Mouse (Mus musculus) liver, embryonic 15.5 days (tissue): ENCODE results near the gene Higd1c. TPM values are rescaled to one million over a fixed set of nuclear protein-coding genes. Genes with fewer than 3 reads are reported as not detected.
"Not testable (repeated sequence)": the region's sequence is repeated elsewhere in the genome, so short reads cannot be mapped to it uniquely, and the experiment has no call there.

Experiments used
- ATAC-seq: fragments of 200-750 bp; cut with Nextera tagmentation; 2 replicates; pipeline ENCODE4 v1.8.0; 2017; ENCODE audit warnings: moderate number of reproducible peaks, mild to moderate bottlenecking, moderate library complexity; ENCODE audit not compliant: insufficient read depth
- H3K27ac ChIP-seq: fragments of 300-500 bp; sonication (generic); replicated peaks from 2 replicates; pipeline ENCODE4 v1.5.1; 2015; ENCODE audit warnings: mild to moderate bottlenecking, inconsistent platforms
- H3K27me3 ChIP-seq: fragments of 300-500 bp; sonication (generic); 2 replicates; pipeline ENCODE4 v1.6.1; 2015; ENCODE audit warnings: mild to moderate bottlenecking, inconsistent platforms
- H3K36me3 ChIP-seq: fragments of 300-500 bp; sonication (generic); replicated peaks from 2 replicates; pipeline ENCODE4 v1.6.1; 2015; ENCODE audit warnings: moderate library complexity, mild to moderate bottlenecking, inconsistent platforms
- H3K4me1 ChIP-seq: fragments of 300-500 bp; sonication (generic); replicated peaks from 2 replicates; pipeline ENCODE4 v1.6.1; 2015; ENCODE audit warnings: inconsistent platforms
- H3K4me2 ChIP-seq: fragments of 300-500 bp; sonication (generic); 2 replicates; pipeline ENCODE4 v1.6.1; 2015; ENCODE audit warnings: moderate library complexity, mild to moderate bottlenecking, inconsistent platforms
- H3K4me3 ChIP-seq: fragments of 300-500 bp; sonication (generic); replicated peaks from 2 replicates; pipeline ENCODE4 v1.5.1; 2015; ENCODE audit warnings: mild to moderate bottlenecking, inconsistent platforms
- H3K9ac ChIP-seq: fragments of 300-500 bp; sonication (generic); 2 replicates; pipeline ENCODE4 v1.6.1; 2015; ENCODE audit warnings: moderate library complexity, mild to moderate bottlenecking, inconsistent platforms
- H3K9me3 ChIP-seq: fragments of 300-500 bp; sonication (generic); replicated peaks from 2 replicates; pipeline ENCODE4 v1.6.1; 2016; ENCODE audit warnings: inconsistent platforms
- WGBS: fragments of 180-500 bp; shearing (Covaris S2); methylation state at CpG from one replicate; pipeline ENCODE4 v1.1.7; 2015; ENCODE audit warnings: mixed read lengths; ENCODE audit not compliant: insufficient replicate concordance; 5-methylcytosine and 5-hydroxymethylcytosine counted together
- polyA plus RNA-seq: library from polyadenylated mRNA; unstranded; fragments of >200 nt; fragmentation: Nextera tagmentation; extraction: Ambion mirVana; gene quantifications from 2 replicates; pipeline ENCODE4 v1.2.1, GENCODE M21; 2015

Gene Higd1c
- polyA plus RNA-seq = not detected in 2 replicates

DNA sequence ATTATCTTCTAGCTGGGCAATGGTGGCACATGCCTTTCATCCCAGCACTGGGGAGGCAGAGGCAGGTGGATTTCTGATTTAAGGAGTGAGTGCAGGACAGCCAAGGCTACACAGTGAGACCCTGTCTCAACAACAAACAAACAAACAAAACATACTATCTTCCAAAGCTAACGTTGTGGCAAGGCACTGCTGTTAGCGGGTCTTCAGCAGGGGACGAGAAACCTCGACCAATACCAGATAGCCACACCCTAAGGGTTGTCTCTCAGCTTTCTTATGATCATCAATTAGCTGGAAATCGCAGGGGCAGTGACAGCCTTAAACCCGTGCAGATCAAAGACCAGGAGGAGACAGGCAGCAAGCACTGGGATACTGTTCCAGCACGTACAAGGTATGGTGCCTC lies at the start of gene Higd1c:
TSS of gene Higd1c (plus strand) at position 301 of the 400 bp plus-strand sequence.
- H3K4me1 ChIP-seq = no peaks in the 10 kb centered on the region
- H3K4me3 ChIP-seq = no peak within 1 kb of the TSS
- no peak within 1 kb of the TSS for H3K9ac ChIP-seq
- no peak within 1 kb of the TSS for H3K27ac ChIP-seq
- no peak for ATAC-seq
- no peaks in the 10 kb centered on the region for H3K36me3 ChIP-seq
- no peaks in the 10 kb centered on the region for H3K9me3 ChIP-seq
- H3K4me2 ChIP-seq = no peak within 1 kb of the TSS
- no peaks in the 10 kb centered on the region for H3K27me3 ChIP-seq
- WGBS = 55% methylated on average over 7 of the region's 7 CpGs

DNA sequence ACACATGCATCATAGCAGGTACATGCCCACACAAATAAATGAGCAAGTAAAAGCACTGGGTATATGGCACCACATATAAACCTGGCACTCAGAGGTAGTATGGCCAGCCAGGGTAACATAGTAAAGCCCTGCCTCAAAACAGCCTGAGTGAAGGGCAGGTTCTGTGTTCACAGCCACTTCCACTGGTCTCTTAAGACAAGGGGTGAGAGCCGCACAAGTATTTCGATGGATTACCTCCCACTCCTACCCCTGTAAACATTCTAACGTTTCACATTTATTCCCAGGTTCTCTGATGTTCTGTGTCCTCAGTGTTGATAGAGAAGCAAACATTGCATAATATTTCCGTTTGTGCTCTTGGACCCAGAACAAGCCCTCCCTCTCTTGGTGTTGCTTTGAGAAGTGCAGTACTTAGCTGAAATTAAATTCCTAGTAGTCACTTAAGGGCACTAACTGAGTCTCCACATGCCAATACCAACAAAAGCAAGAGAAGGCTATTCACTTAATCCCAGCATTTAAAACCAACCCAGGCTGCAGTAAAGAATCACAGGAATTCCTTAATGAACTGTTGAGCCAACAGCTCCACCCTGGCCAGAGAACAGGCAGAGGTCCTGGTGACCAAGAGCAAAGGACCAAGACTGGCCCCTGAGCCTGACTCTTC lies 46.2 kb upstream of the Higd1c start:
- H3K4me1 ChIP-seq, H3K27me3 ChIP-seq, H3K4me3 ChIP-seq, H3K9me3 ChIP-seq, H3K4me2 ChIP-seq, H3K9ac ChIP-seq: not testable (repeated sequence)
- peak overlapping the region; percentile 14 for H3K27ac ChIP-seq
- peak; percentile 54; the same call in 1 of the 2 replicates for ATAC-seq
- peaks cover 12% of the 10 kb centered on the region; the same call in 1 of the 2 replicates for H3K36me3 ChIP-seq
- WGBS = 60% methylated on average over 4 of the region's 4 CpGs

GRCm38 (mm10) chr15:100319884-100320283 lies 44.5 kb upstream of the Higd1c start:
- Histone ChIP-seq H3K9me3 (no peaks in the 10 kb centered on the region), H3K27me3 (no peaks in the 10 kb centered on the region), H3K4me3 (no peak overlapping the region), H3K9ac (no peak overlapping the region), H3K27ac (no peak overlapping the region), H3K4me1 (peaks cover 16% of the 10 kb centered on the region), H3K36me3 (no peaks in the 10 kb centered on the region), H3K4me2 (no peak overlapping the region)
- 50% methylated on average over 1 of the region's 1 CpGs for WGBS
- ATAC-seq = no peak

DNA sequence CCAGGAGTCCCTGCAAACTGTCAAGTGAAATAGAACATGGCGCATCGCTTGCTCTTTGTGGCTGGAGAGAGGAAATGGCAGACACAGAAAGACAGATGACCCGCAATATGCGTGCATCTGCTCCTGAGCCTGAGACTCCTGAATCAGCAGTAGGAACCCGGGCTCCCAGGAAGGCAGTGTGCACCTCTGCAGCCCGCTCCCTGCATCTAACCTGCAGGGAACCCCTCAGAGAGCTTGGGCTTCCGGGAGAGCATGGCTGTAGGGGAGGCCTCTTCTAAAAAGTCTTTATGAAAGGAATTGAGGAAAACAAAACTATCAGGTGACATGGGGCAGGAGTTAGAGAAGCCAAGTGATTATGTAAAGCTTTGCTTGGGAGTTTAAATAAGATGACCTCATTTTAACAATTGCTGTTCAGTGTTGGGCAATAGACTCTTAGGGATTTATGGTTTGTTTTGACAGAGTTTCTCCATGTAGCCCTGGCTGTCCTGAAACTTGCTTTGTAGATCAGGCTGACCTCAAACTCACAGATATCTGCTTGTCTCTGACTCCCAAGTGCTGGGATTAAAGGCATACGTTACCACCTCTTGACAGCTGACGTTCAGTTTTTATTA lies 43.9 kb upstream of the Higd1c start:
- no peak for ATAC-seq
- Histone ChIP-seq H3K36me3 (no peaks in the 10 kb centered on the region), H3K27me3 (no peaks in the 10 kb centered on the region), H3K9me3 (no peaks in the 10 kb centered on the region), H3K4me3 (no peak overlapping the region), H3K9ac (no peak overlapping the region), H3K4me2 (no peak overlapping the region), H3K4me1 (peaks cover 16% of the 10 kb centered on the region), H3K27ac (0 out of 2 replicates have a peak overlapping the region, but pooled peaks have one; percentile 15)
- WGBS = 56% methylated on average over 9 of the region's 9 CpGs

DNA sequence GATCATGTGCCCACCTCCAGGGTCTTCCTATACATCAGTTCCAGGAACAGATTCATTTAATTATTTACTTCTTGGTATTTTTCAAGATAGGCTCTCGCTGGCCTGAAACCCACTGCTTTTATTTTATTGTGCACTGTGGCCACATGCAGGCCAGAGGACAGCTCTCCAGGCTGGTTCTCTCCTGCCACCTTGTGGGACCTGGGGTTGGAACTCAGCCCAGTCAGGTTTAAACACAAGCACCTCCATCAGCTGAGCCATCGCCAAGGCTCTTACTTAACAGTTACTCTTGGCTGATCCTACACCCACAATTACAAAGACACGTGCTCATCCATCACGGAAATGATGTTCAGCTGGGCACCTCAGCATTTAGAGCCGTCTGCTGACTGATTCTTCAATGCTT lies 43.2 kb upstream of the Higd1c start:
- no peak overlapping the region for H3K9ac ChIP-seq
- no peak overlapping the region for H3K4me2 ChIP-seq
- no peaks in the 10 kb centered on the region for H3K9me3 ChIP-seq
- H3K4me1 ChIP-seq = peaks cover 16% of the 10 kb centered on the region
- no peaks in the 10 kb centered on the region for H3K27me3 ChIP-seq
- H3K4me3 ChIP-seq = no peak overlapping the region
- ATAC-seq = no peak
- no peak overlapping the region for H3K27ac ChIP-seq
- no peaks in the 10 kb centered on the region for H3K36me3 ChIP-seq
- WGBS = 41% methylated on average over 5 of the region's 5 CpGs

- ATAC-seq = no peak
- no peak overlapping the region for H3K27ac ChIP-seq
- H3K9me3 ChIP-seq = no peaks in the 10 kb centered on the region
- no peaks in the 10 kb centered on the region for H3K36me3 ChIP-seq
- no peak overlapping the region for H3K9ac ChIP-seq
- no peak overlapping the region for H3K4me3 ChIP-seq
- peaks cover 13% of the 10 kb centered on the region for H3K4me1 ChIP-seq
- 46% methylated on average over 12 of the region's 12 CpGs for WGBS
- H3K4me2 ChIP-seq = no peak overlapping the region
- H3K27me3 ChIP-seq = no peaks in the 10 kb centered on the region
Observed at GRCm38 (mm10) chr15:100324021-100324591, 40.2 kb upstream of the Higd1c start.

GRCm38 (mm10) chr15:100325235-100325634 lies 39.1 kb upstream of the Higd1c start:
- H3K4me2 ChIP-seq = no peak overlapping the region
- no peak overlapping the region for H3K4me3 ChIP-seq
- H3K4me1 ChIP-seq = peaks cover 12% of the 10 kb centered on the region
- H3K36me3 ChIP-seq = no peaks in the 10 kb centered on the region
- H3K9me3 ChIP-seq = no peaks in the 10 kb centered on the region
- H3K9ac ChIP-seq = no peak overlapping the region
- no peak for ATAC-seq
- H3K27me3 ChIP-seq = no peaks in the 10 kb centered on the region
- H3K27ac ChIP-seq = no peak overlapping the region
- WGBS = 71% methylated on average over 3 of the region's 3 CpGs

GRCm38 (mm10) chr15:100328089-100328488 lies 36.3 kb upstream of the Higd1c start:
- not testable (repeated sequence) for H3K4me3 ChIP-seq, H3K27ac ChIP-seq, H3K27me3 ChIP-seq, ATAC-seq, H3K9me3 ChIP-seq, H3K36me3 ChIP-seq, H3K4me2 ChIP-seq, H3K9ac ChIP-seq, H3K4me1 ChIP-seq
- WGBS = 50% methylated on average over 4 of the region's 4 CpGs

DNA sequence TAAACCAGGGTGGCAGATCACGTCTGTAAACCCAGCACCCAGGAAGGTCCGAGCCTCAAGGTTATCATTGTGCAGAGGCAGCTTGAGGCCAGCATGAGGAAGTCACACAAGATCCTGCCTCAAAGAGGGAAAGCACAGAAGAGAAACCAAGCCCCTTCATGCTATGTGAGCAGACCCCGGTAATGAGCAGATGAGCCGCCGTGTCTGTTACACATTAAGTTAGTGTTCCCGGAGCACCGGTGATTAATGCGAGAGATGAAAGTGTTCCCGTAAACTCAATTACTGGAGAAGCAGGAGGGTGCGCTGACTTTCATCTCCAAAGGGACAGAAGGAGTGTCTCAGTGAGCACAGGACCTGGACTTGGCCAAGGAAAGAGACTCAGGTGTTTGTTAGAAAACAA lies 35.0 kb upstream of the Higd1c start:
- not testable (repeated sequence) for H3K4me2 ChIP-seq, H3K9ac ChIP-seq, H3K9me3 ChIP-seq, H3K36me3 ChIP-seq, H3K27me3 ChIP-seq, H3K4me3 ChIP-seq, H3K27ac ChIP-seq, ATAC-seq, H3K4me1 ChIP-seq
- WGBS = 79% methylated on average over 10 of the region's 10 CpGs

DNA sequence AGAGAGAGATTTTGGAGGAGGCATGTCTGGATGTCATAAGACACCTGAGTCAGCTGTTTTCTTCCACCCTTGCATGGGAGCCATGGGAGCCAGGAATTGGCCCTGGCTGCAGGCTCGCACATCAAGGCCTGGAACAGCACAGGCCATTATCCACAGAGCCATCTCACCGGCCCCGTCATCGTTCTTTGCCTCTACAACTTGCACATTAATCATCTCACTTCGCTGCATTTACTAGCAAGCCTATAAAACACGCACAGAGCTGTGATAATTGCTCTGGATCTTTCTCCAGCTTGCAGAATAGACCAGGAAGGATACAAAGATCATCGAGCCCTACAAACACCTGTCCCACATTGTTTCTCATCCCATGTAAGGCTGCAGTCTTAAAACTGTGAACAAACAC lies 33.6 kb upstream of the Higd1c start:
- Histone ChIP-seq H3K27ac (no peak overlapping the region), H3K4me2 (no peak overlapping the region), H3K36me3 (no peaks in the 10 kb centered on the region), H3K27me3 (no peaks in the 10 kb centered on the region), H3K4me3 (no peak overlapping the region), H3K4me1 (no peaks in the 10 kb centered on the region), H3K9ac (no peak overlapping the region), H3K9me3 (no peaks in the 10 kb centered on the region)
- no peak for ATAC-seq
- 78% methylated on average over 7 of the region's 7 CpGs for whole genome bisulfite sequencing

GRCm38 (mm10) chr15:100332077-100332961 lies 32.0 kb upstream of the Higd1c start:
- not testable (repeated sequence) for H3K4me1 ChIP-seq, ATAC-seq, H3K9me3 ChIP-seq, H3K4me3 ChIP-seq, H3K4me2 ChIP-seq, H3K36me3 ChIP-seq, H3K27ac ChIP-seq, H3K9ac ChIP-seq, H3K27me3 ChIP-seq
- 43% methylated on average over 3 of the region's 10 CpGs for WGBS
